Mouse (Mus musculus) urinary bladder, adult 18-20 months (tissue): Measurements from ENCODE around the gene Ffar3.
"Not testable (repeated sequence)": the region's sequence is repeated elsewhere in the genome, so short reads cannot be mapped to it uniquely, and the experiment has no call there.

Source experiments
- DNase-seq, 2 experiments: peaks; one replicate each; pipeline ENCODE4 v3.0.0; 2022; ENCODE audit warnings: low spot score in 2 of 2, mixed read lengths in 2 of 2

Gene Ffar3

GRCm38 (mm10) chr7:30844676-30845297 lies 11.2 kb downstream of the Ffar3 start:
- no peak for DNase-seq

GRCm38 (mm10) chr7:30842092-30842491 lies 13.9 kb downstream of the Ffar3 start:
- DNase-seq = no peak

- no peak for DNase-seq
Observed at GRCm38 (mm10) chr7:30841379-30841778, 14.6 kb downstream of the Ffar3 start.

- no peak for DNase-seq
Observed at GRCm38 (mm10) chr7:30840306-30840705, 15.7 kb downstream of the Ffar3 start.

GRCm38 (mm10) chr7:30837277-30837676 lies 18.7 kb downstream of the Ffar3 start:
- DNase-seq = no peak

GRCm38 (mm10) chr7:30832684-30833083 lies 23.3 kb downstream of the Ffar3 start:
- not testable (repeated sequence) for DNase-seq

- DNase-seq = no peak
Observed at GRCm38 (mm10) chr7:30832261-30832660, 23.7 kb downstream of the Ffar3 start.

GRCm38 (mm10) chr7:30829428-30829827 lies 26.6 kb downstream of the Ffar3 start:
- no peak for DNase-seq

GRCm38 (mm10) chr7:30828871-30829270 lies 27.1 kb downstream of the Ffar3 start:
- not testable (repeated sequence) for DNase-seq

GRCm38 (mm10) chr7:30826660-30827059 lies 29.3 kb downstream of the Ffar3 start:
- no peak for DNase-seq

- DNase-seq = no peak
Observed at GRCm38 (mm10) chr7:30824306-30824705, 31.7 kb downstream of the Ffar3 start.

- no peak for DNase-seq
Observed at GRCm38 (mm10) chr7:30823675-30824074, 32.3 kb downstream of the Ffar3 start, which contains the start of gene Ffar2. TSS of gene Ffar2 (minus strand) at chr7:30823775.

GRCm38 (mm10) chr7:30821532-30821931 lies 34.4 kb downstream of the Ffar3 start:
- no peak for DNase-seq

- DNase-seq = no peak
Observed at GRCm38 (mm10) chr7:30820854-30821445, 35.0 kb downstream of the Ffar3 start.

GRCm38 (mm10) chr7:30820131-30820530 lies 35.8 kb downstream of the Ffar3 start:
- DNase-seq = no peak

- peak in 1 of 2 experiments; percentile 17 for DNase-seq
Observed at GRCm38 (mm10) chr7:30812291-30812807, 43.6 kb downstream of the Ffar3 start.

- no peak for DNase-seq
Observed at GRCm38 (mm10) chr7:30811757-30812290, 44.2 kb downstream of the Ffar3 start.

GRCm38 (mm10) chr7:30810319-30810718 lies 45.7 kb downstream of the Ffar3 start:
- DNase-seq = no peak

- no peak for DNase-seq
Observed at GRCm38 (mm10) chr7:30805924-30806323, 50.1 kb downstream of the Ffar3 start.
